Mouse (Mus musculus) erythroblast, embryonic 14.5 days (primary cell): ENCODE results near the gene Phlpp1.

Source experiments
- GATA1 ChIP-seq: IDR thresholded peaks from 2 replicates; pipeline ENCODE4 v1.6.1; 2012; ENCODE audit warnings: low read length, inconsistent platforms, mixed read lengths
- TAL1 ChIP-seq: IDR thresholded peaks from 3 replicates; pipeline ENCODE4 v1.6.1; 2012; ENCODE audit warnings: low read length, inconsistent platforms, mixed read lengths

GRCm38 (mm10) chr1:106199686-106200085 lies 28.1 kb downstream of the Phlpp1 start:
- TF ChIP-seq GATA1 (no peak), TAL1 (no peak)
